Mouse (Mus musculus): ENCODE measurements at regions not wholly inside any gene's neighbourhood (a gene's known extent, or its start where the extent isn't known, plus 50 kb on each side); places are given as distances from the start of the nearest gene placed in this dataset.

DNA sequence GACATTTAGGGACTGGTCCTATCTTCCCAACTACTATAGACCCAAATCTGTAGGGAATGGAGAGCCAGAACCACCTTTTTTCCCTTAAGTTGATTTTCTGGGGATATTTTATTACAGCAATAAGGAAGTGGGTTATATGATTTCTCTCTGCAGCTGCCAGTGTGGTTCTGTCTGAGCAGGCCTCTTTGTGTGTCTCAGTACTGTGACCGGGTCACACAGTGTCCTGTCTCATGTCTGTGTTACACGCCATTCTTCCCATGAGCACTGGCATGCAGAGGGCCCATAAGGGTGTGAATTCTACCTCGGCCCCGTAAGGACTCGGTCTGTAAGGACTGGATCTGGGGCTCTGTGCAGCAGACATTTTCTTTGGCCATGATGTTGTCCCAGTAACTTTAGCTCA is 254.9 kb downstream of the Cdh26 start:
- Histone ChIP-seq H3K4me3 (ENCODE audit: low read depth, low read length) (no peak overlapping the region), H3K9ac (ENCODE audit: low read length) (no peak overlapping the region), H3K9me3 (ENCODE audit: control insufficient read depth, low read length) (no peaks in the 10 kb centered on the region), H3K27ac (replicated peaks) (no peak overlapping the region), H3K4me2 (replicated peaks; ENCODE audit: low read depth) (no peak overlapping the region), H3K4me1 (replicated peaks; ENCODE audit: control insufficient read depth, insufficient read depth) (no peaks in the 10 kb centered on the region), H3K36me3 (ENCODE audit: control insufficient read depth, insufficient read depth, low read length) (no peaks in the 10 kb centered on the region), H3K27me3 (ENCODE audit: control insufficient read depth, insufficient read depth, low read length) (no peaks in the 10 kb centered on the region)
- 92% methylated on average over 5 of the region's 5 CpGs for WGBS
- ATAC-seq (ENCODE audit: low FRiP score, low TSS enrichment) (no peak), DNase-seq (ENCODE audit: low spot score) (no peak)
- TF ChIP-seq CTCF (IDR thresholded peaks at IDR 0.05; ENCODE audit: low read depth) (no peak), EP300 (optimal IDR thresholded peaks at IDR 0.05) (no peak)

DNA sequence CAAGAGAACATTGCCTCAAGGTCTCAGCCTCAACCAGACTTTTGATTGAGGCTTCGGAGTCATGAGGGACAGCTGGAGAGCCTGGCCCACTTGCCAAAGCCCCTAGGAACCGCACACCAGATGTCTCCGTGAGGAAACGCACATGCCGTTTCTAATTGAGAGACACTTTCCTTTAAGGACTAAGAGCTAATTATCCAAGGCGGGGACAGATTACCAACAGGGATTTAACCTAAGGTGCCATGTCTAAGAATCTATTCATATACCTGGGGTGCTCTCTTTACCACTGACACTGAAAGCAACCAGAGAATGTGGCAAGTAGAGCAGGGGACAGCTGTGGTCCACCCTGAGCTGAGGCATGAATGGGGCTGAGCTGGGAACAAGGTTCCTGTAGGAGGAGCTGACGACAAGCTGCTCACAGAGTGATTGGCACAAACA is 255.9 kb downstream of the Cdh26 start:
- no peak for ATAC-seq (ENCODE audit: low FRiP score, low TSS enrichment)
- H3K4me1 ChIP-seq (replicated peaks; ENCODE audit: control insufficient read depth, insufficient read depth), result no peaks in the 10 kb centered on the region
- no peaks in the 10 kb centered on the region for H3K36me3 ChIP-seq (ENCODE audit: control insufficient read depth, insufficient read depth, low read length)
- no peak overlapping the region for H3K27ac ChIP-seq (replicated peaks)
- H3K4me2 ChIP-seq (replicated peaks; ENCODE audit: low read depth), result no peak overlapping the region
- no peak overlapping the region for H3K4me3 ChIP-seq (ENCODE audit: low read depth, low read length)
- TF ChIP-seq EP300 (optimal IDR thresholded peaks at IDR 0.05), result no peak
- no peak for TF ChIP-seq CTCF (IDR thresholded peaks at IDR 0.05; ENCODE audit: low read depth)
- no peak for DNase-seq (ENCODE audit: low spot score)
- no peaks in the 10 kb centered on the region for H3K27me3 ChIP-seq (ENCODE audit: control insufficient read depth, insufficient read depth, low read length)
- 75% methylated on average over 7 of the region's 7 CpGs for WGBS
- no peaks in the 10 kb centered on the region for H3K9me3 ChIP-seq (ENCODE audit: control insufficient read depth, low read length)
- no peak overlapping the region for H3K9ac ChIP-seq (ENCODE audit: low read length)

DNA sequence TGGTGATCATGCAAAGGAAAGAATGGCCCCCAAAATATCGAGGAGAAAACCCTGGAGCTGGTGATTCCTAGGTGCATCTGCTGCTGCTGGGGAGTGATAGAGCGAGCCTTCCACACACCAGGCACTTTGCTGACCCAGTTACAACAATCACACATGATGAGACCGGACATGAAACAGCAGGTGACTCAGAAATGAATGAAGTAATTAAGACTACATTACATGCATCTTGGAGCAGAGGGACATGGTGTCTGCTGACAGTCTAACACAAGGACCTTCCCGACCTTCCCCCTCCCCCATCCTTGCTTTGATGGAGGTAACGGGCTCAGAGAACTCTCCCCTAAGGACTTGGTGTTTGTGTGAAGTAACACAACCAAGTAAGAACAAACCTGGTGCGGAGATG is 258.3 kb downstream of the Cdh26 start:
- TF ChIP-seq EP300 (optimal IDR thresholded peaks at IDR 0.05) (no peak), CTCF (IDR thresholded peaks at IDR 0.05; ENCODE audit: low read depth) (no peak)
- H3K27ac ChIP-seq (replicated peaks), result no peak overlapping the region
- H3K9ac ChIP-seq (ENCODE audit: low read length), result no peak overlapping the region
- H3K4me3 ChIP-seq (ENCODE audit: low read depth, low read length), result no peak overlapping the region
- ATAC-seq (ENCODE audit: low FRiP score, low TSS enrichment) (no peak), DNase-seq (ENCODE audit: low spot score) (no peak)
- no peak overlapping the region for H3K4me2 ChIP-seq (replicated peaks; ENCODE audit: low read depth)
- no peaks in the 10 kb centered on the region for H3K9me3 ChIP-seq (ENCODE audit: control insufficient read depth, low read length)
- no peaks in the 10 kb centered on the region for H3K36me3 ChIP-seq (ENCODE audit: control insufficient read depth, insufficient read depth, low read length)
- no peaks in the 10 kb centered on the region for H3K27me3 ChIP-seq (ENCODE audit: control insufficient read depth, insufficient read depth, low read length)
- no peaks in the 10 kb centered on the region for H3K4me1 ChIP-seq (replicated peaks; ENCODE audit: control insufficient read depth, insufficient read depth)
- WGBS, result 76% methylated on average over 6 of the region's 6 CpGs

DNA sequence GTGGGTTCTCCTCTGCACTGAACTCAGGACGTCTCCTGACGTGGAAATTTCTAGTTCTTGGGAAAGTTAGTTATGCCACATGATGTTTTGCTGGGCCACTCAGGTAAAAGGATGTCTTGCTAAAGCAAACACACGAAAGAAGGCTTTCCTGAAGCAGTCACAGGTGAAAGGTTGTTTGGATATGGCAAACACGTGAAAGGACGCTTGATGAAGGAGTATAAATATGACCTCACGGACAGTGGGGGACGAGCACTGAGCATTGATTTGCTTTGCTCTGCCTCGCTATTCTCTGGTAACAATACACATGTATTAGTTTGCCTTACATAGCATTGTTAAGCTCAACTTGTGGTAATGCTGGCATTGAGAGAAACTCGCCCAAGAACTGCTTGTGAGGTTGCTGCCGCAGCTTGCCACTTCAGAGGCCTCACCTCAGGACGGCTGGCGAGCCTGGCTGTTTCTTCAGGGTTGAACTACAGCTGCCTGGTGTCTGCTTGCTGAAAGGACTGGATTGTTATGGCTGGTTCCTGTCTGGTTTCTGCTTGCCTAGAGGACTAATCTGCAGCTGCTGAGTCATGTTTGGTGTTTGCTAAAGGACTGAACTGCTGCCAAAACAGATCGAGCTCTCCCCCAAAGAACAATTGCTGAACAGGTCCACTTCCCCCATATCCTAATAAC is 261.0 kb downstream of the Cdh26 start:
- no peaks in the 10 kb centered on the region for H3K36me3 ChIP-seq (ENCODE audit: control insufficient read depth, insufficient read depth, low read length)
- H3K4me3 ChIP-seq (ENCODE audit: low read depth, low read length), result no peak overlapping the region
- 0 out of 2 replicates have a peak overlapping the region, but pooled peaks have one; percentile 18 for H3K27ac ChIP-seq (replicated peaks)
- WGBS, result 30% methylated on average over 13 of the region's 13 CpGs
- no peaks in the 10 kb centered on the region for H3K27me3 ChIP-seq (ENCODE audit: control insufficient read depth, insufficient read depth, low read length)
- H3K4me1 ChIP-seq (replicated peaks; ENCODE audit: control insufficient read depth, insufficient read depth), result no peaks in the 10 kb centered on the region
- DNase-seq (ENCODE audit: low spot score), result peak; percentile 57
- TF ChIP-seq CTCF (IDR thresholded peaks at IDR 0.05; ENCODE audit: low read depth) (no peak), EP300 (optimal IDR thresholded peaks at IDR 0.05) (no peak)
- H3K9me3 ChIP-seq (ENCODE audit: control insufficient read depth, low read length), result no peaks in the 10 kb centered on the region
- peak; percentile 88 for ATAC-seq (ENCODE audit: low FRiP score, low TSS enrichment)
- H3K9ac ChIP-seq (ENCODE audit: low read length), result no peak overlapping the region
- H3K4me2 ChIP-seq (replicated peaks; ENCODE audit: low read depth), result no peak overlapping the region

DNA sequence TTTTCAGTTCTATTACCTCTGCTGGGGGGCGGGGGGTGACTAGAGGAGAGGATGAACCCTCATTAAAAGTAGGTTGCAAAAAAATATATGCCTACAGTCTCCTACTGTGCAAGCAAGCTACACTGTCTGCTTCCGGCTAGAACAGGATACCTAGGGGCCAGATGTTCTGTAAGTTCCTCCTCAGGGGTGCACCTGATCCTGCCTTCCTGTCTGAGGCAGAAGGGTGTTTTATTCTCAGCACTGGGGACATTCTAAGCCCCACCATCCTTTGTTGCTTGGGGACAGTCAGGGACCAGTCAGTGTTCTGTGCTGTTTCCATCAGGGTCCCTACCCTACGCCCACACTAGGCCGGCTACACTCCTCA is 261.5 kb downstream of the Cdh26 start:
- H3K4me1 ChIP-seq (replicated peaks; ENCODE audit: control insufficient read depth, insufficient read depth), result no peaks in the 10 kb centered on the region
- no peak overlapping the region for H3K4me2 ChIP-seq (replicated peaks; ENCODE audit: low read depth)
- no peaks in the 10 kb centered on the region for H3K27me3 ChIP-seq (ENCODE audit: control insufficient read depth, insufficient read depth, low read length)
- H3K9me3 ChIP-seq (ENCODE audit: control insufficient read depth, low read length), result no peaks in the 10 kb centered on the region
- peak; percentile 48 for ATAC-seq (ENCODE audit: low FRiP score, low TSS enrichment)
- H3K27ac ChIP-seq (replicated peaks), result no peak overlapping the region
- WGBS, result 68% methylated on average over 4 of the region's 4 CpGs
- TF ChIP-seq EP300 (optimal IDR thresholded peaks at IDR 0.05) (no peak), CTCF (IDR thresholded peaks at IDR 0.05; ENCODE audit: low read depth) (no peak)
- no peak overlapping the region for H3K4me3 ChIP-seq (ENCODE audit: low read depth, low read length)
- no peak overlapping the region for H3K9ac ChIP-seq (ENCODE audit: low read length)
- no peaks in the 10 kb centered on the region for H3K36me3 ChIP-seq (ENCODE audit: control insufficient read depth, insufficient read depth, low read length)
- no peak for DNase-seq (ENCODE audit: low spot score)

DNA sequence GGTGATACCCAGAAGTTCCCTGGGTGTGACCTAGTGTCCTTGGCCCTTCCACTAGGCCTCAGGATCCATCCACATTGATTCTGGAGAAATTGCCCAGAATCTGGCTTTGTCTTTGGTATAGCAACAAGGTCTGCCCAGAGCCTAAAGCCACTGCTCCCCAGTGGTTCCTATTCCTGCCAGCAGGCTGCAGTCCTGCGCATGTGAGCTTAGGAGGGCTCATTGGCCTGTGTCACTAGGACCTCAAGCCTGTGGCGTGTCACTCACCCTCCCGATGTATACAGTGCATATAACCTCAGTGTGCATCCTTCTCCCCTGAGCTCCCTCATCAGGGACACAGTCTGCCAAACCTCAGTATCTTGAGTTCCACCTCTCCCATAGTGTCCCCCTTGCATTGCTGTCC is 261.9 kb downstream of the Cdh26 start:
- WGBS, result 90% methylated on average over 3 of the region's 3 CpGs
- H3K27me3 ChIP-seq (ENCODE audit: control insufficient read depth, insufficient read depth, low read length), result no peaks in the 10 kb centered on the region
- DNase-seq (ENCODE audit: low spot score) (no peak), ATAC-seq (ENCODE audit: low FRiP score, low TSS enrichment) (peak; percentile 22; the same call in 1 of the 2 replicates)
- TF ChIP-seq CTCF (IDR thresholded peaks at IDR 0.05; ENCODE audit: low read depth) (peak; percentile 37), EP300 (optimal IDR thresholded peaks at IDR 0.05) (no peak)
- H3K4me2 ChIP-seq (replicated peaks; ENCODE audit: low read depth), result no peak overlapping the region
- H3K4me3 ChIP-seq (ENCODE audit: low read depth, low read length), result no peak overlapping the region
- H3K27ac ChIP-seq (replicated peaks), result no peak overlapping the region
- no peaks in the 10 kb centered on the region for H3K9me3 ChIP-seq (ENCODE audit: control insufficient read depth, low read length)
- H3K36me3 ChIP-seq (ENCODE audit: control insufficient read depth, insufficient read depth, low read length), result no peaks in the 10 kb centered on the region
- no peaks in the 10 kb centered on the region for H3K4me1 ChIP-seq (replicated peaks; ENCODE audit: control insufficient read depth, insufficient read depth)
- H3K9ac ChIP-seq (ENCODE audit: low read length), result no peak overlapping the region
